Mouse (Mus musculus) kidney, postnatal 25 days (tissue): ENCODE data around the gene Rps28.
"Not testable (repeated sequence)": the region's sequence is repeated elsewhere in the genome, so short reads cannot be mapped to it uniquely, and the experiment has no call there.

Source experiments
- DNase-seq, 2 experiments: peaks; one replicate each; pipeline ENCODE4 v3.0.0; 2021; ENCODE audit warnings: mixed read lengths in 2 of 2

Rps28 gene

DNA sequence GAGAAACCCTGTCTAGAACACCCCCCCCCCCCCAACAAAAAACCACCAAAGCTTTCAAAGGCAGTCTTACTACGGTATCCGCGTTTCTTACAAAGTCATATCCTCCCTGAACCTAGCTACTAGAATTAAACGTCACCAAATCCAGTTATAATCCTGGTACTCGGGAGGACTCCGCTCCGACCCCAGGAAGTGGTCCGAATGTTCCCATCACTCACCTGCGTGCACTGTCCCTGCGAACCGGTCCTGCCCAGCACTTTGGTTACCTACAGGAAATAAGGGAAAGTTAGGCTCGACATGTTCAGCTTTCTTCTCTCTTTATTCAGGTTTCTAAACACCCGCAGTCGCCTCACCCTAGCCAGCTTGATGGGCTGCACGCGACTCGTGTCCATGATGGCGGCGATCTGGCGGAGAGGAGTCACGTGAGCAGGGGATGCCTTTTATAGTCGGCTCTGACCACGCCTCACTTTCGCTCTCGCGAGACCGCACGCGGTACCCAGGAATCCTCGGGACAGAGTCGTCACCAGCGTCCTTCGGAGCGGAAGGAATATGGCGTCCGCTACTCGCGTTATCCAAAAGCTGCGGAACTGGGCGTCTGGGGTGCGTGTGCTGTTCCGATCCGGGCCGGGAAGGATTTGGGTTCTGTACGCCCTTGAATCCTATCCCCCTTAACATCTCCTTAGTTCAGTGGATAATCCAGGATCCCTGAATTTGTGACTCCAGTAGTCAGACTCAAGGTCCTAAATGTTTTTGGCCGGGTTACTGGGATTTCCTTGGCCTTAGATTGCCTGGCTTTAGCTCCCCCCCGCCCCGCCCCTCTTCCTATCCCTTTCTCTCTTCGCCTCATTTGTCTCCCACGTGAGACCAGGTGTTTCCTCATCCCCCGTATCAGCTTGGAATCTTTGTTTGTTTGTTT is at the start of gene Rps28, which contains the start of gene Ndufa7:
TSS of gene Rps28 (minus strand) at position 479 of the 913 bp plus-strand sequence.
TSS of gene Ndufa7 (plus strand) at position 489 of the 913 bp plus-strand sequence.
- DNase-seq, result peak; percentile 98

- DNase-seq, result not testable (repeated sequence)
These were observed 49.2 kb upstream of the Rps28 start, which contains the start of gene Gm7029 for GRCm38 (mm10) chr17:33873537-33873936. Gm7029 (plus strand) TSS chr17:33873837.

GRCm38 (mm10) chr17:33865330-33866030 is 41.1 kb upstream of the Rps28 start:
- DNase-seq, result peak; percentile 67 to 73

DNA sequence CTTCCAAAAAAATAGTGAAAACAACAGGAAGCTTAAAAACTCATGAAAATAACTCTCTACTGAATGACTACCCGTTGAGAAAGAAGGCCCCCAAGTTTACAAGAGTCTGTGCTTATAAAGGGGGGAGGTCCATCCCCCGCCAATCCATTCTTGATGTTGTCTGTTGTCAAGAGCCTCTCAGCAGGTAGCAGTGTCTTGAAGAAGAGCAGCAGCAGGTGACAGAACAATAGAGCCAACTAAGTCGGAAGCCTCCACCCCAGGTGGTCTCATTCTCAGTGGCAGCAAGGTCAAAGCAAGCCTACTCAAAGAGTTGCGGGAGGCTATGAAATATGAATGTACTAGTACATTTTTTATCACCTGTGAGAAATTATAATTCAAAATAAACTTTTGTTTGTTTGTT is 33.5 kb upstream of the Rps28 start:
- no peak for DNase-seq

- no peak for DNase-seq
These were observed 27.0 kb upstream of the Rps28 start for GRCm38 (mm10) chr17:33851331-33851730.

GRCm38 (mm10) chr17:33848139-33848538 is 23.8 kb upstream of the Rps28 start:
- DNase-seq, result no peak

DNA sequence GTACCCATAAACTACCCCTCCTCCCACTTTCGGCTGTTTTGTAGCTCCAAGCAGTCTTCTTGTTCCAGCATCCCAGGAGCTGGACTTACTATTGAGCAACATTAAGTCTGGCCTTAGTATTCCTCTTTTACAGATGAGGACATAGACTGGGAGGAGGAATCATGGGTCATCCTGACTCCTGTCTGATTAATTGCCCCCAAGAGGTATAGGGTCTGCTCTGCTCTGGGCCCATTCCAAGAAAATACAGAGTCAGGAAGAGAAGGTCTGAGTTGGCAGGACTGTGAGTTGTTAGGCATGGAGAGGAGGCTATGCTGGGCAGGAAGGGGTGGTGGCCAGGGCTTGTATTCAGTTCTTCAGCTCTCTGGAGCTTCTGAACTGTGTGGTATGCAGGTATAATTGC is 19.8 kb upstream of the Rps28 start:
- DNase-seq, result no peak

DNA sequence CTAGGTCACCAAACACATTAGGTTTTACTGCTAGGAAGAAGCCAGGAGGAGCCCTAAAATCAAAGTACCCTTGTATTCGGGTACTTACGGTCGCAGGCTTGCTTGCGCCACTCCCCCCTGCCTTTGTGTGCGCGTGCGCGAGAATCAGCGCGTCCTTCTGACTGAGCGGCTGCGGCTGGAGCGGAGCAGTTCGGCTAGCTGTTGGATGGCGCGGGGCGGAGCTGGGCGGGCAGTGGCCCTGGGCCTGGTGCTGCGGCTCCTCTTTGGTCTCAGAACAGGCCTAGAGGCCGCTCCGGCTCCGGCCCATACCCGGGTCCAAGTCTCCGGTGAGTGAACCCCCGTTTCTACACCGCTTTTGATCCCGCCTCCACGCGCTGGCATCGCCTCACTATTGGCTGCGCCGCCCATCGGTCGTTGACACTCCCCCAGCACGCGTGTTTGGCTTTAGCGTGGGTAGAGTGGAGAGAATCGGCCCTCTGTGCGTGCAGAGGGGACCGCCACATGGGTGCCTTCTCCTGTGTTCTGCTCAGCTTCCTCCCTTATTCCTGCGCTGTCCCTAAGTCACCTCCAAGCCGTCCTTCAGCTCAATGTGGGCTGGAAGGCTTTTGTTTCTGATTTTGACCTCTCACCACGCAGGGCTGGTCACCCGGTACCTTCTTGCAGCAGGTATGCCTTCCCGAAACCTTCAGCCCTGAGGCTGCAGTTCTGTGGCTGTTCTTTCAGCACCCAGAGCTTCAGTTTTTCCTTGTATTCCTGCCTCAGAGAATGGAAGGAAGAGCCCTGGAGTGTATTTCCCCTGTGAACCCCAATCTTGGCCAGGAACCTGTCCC is 18.8 kb upstream of the Rps28 start, which contains the start of gene Cd320:
TSS of gene Cd320 (plus strand) at position 126 of the 830 bp plus-strand sequence.
- peak; percentile 93 to 96 for DNase-seq

DNA sequence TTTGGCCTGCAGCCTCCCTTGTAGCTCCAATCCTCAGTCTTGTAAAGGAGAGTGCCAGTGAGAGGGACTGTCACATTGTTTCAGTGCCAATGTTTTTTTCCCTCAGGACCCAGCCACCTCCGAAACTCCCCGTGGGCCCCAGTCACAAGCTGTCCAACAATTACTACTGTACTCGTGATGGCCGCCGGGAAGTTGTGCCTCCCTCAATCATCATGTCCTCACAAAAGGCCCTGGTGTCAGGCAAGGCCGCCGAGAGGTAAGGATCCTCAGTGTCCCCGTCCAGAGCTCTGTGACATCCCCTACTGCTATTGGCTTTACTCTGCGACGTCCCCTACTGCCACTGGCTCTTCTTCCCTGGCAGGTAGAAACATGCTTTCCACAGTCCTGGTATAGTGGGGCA is 5.2 kb upstream of the Rps28 start:
- DNase-seq, result no peak

GRCm38 (mm10) chr17:33828892-33829291 is 4.5 kb upstream of the Rps28 start:
- DNase-seq, result peak; percentile 90 to 94

DNA sequence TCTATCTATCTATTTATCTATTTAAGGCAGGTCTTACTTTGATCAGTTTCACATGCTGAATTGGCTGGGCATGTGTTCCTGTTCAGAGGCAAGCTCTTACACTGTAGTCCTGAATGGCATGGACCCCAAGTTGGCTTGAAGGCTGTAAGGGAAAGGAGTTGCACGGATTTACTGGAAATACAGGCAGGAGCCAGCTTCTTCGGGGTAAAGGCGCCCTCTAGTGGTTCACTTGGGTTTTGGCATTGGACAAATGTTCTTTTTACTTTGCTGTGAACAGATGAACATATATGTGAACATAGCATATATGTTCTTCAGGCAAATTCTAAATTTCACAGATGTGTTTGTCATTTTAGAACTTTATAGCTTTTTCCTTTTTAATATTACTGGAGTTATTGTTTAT is 2.5 kb upstream of the Rps28 start:
- peak; percentile 77 to 81 for DNase-seq

- no peak for DNase-seq
These were observed 1.1 kb upstream of the Rps28 start for GRCm38 (mm10) chr17:33825462-33825861.

GRCm38 (mm10) chr17:33824997-33825330 is 602 bp upstream of the Rps28 start:
- not testable (repeated sequence) for DNase-seq

GRCm38 (mm10) chr17:33823171-33823570 is 1.2 kb downstream of the Rps28 start:
- DNase-seq, result not testable (repeated sequence)

DNA sequence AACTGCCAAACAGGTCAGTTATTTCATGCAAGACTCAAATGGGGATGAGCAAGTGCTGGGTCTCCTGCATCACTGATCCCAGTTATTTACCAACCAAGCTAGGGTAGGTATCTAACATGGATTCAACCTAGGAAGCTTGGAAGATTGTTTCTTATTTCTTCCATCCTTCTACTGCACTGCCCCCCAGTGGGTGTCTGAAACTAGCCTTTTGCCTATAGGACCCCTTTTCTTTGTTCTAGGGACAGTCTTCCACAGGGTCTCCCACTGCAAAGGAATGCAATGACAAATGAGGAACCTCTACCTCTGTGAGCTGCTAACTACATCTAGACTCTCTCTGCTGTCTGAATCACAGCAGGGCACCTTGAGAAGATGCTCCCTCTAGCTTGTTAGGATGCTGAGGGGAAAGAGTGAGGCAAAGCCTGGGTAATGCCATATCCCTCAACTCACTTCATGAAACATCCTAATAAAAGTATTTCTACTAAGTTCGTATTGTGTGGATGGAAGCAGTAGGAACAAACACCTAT is 1.9 kb downstream of the Rps28 start:
- no peak for DNase-seq

DNA sequence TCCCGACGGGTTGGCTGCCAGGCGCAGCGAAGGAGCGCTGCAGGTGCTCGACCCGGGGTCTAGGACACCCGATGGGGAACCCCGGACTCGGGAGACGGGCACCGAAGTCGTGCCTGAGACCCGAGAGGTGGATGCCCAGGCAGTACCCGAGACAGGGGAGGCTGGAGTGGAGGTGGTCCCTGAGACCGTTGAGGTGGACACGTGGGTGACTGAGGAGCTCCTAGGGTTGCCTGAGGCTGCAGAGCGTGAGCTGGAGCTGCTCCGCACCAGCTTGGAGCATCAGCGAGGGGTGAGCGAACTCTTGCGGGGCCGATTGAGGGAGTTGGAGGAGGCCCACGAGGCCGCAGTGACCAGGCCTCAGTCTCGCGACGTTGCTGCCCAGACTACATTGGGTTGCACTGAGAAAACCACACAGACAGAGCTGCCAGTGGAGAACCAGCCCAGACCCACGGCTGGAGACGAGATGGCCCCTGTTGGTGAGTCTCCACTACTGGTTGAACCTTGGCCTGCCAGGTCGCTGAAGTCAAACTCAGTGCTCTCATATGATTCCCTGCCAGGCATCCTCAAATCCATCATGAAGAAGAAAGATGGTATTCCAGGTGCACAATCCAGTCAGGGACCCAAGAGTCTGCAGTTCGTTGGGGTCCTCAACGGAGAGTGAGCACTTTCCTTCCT is 6.3 kb downstream of the Rps28 start:
- peak in 1 of 2 experiments; percentile 64 for DNase-seq

DNA sequence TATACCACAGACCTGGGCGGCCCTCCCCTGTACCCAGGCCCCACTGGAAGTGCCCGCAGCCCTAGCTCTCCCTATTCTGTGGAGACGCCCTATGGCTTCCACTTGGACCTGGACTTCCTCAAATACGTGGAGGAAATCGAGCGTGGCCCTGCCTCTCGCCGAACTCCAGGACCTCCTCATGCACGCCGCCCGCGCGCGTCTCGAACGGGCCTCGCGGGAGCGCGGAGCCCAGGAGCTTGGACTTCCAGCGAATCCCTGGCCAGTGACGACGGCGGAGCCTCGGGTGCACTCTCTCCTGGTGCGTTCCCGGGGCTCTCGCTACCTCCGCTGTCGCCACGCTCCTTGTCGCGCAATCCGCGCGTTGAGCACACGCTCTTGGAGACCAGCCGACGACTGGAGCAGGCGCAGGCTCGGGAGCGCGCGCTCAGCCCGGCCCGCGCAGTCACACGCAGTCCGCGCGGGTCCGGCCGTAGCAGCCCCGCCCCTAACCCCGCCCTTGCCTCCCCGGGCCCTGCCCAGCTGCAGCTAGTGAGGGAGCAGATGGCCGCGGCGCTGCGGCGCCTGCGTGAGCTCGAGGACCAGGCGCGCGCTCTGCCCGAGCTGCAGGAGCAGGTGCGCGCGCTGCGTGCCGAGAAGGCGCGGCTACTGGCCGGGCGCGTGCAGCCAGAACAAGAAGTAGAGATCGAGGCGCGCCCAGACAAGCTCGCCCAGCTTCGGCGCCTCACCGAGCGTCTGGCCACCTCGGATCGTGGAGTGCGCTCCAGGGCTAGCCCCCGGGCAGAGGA is 7.0 kb downstream of the Rps28 start:
- peak; percentile 89 to 96 for DNase-seq

GRCm38 (mm10) chr17:33816612-33817011 is 7.8 kb downstream of the Rps28 start:
- DNase-seq, result no peak

DNA sequence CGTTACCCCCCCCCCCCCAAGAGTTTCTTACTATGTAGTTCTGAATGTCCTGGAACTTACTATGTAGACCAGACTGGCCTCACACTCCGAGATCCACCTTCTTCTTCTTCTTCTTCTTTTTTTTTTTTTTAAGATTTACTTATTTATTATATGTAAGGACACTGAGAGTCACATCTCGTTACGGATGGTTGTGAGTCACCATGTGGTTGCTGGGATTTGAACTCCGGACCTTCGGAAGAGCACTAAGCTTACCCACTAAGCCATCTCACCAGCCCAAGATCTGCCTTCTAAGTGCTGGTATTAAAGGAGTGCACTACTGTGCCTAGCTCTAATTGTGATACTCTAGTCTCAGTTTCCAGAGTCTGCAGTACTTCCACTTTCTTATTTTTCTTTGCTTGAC is 9.0 kb downstream of the Rps28 start:
- no peak for DNase-seq

- peak; percentile 68 to 90 for DNase-seq
These were observed 11.4 kb downstream of the Rps28 start for GRCm38 (mm10) chr17:33812990-33813389.

DNA sequence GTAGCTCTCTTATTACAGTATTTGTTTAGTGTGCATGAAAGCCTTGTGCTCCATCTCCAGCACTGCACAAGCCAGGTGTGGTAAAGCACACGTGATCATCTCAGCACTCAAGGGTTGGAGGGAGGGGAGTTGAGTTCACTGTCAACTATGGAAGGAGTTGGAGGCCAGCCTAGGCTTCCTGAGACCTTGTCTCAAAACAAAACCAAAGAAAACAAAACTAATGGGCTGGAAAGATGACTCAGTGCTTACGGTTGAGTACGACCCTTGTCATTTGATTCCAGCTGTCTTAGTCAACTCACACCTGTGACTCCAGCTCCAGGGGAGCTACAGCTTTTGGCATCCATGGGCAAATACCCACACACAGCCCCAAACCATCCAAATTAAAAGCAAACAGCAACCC is 11.9 kb downstream of the Rps28 start:
- DNase-seq, result peak; percentile 37 to 68
